Mouse (Mus musculus) heart, embryonic 16.5 days (tissue): ENCODE results near the gene Gm17018. TPM values are rescaled to one million over a fixed set of nuclear protein-coding genes. Genes with fewer than 3 reads are reported as not detected.

Source experiments
- ATAC-seq: fragments of 200-750 bp; cut with Nextera tagmentation; replicated peaks from 2 replicates; pipeline ENCODE4 v1.8.0; 2017; ENCODE audit warnings: moderate number of reproducible peaks; ENCODE audit not compliant: insufficient read depth, low FRiP score; ENCODE audit errors: extremely low read depth
- H3K27ac ChIP-seq: fragments of 300-500 bp; sonication (generic); 2 replicates; pipeline ENCODE4 v1.5.1; 2014; ENCODE audit warnings: mild to moderate bottlenecking, low read length, control low read depth, moderate library complexity
- H3K27me3 ChIP-seq: fragments of 300-500 bp; sonication (generic); 2 replicates; pipeline ENCODE4 v1.6.1; 2014; ENCODE audit warnings: low read length, mixed read lengths; ENCODE audit not compliant: control insufficient read depth, insufficient read depth
- H3K36me3 ChIP-seq: fragments of 300-500 bp; sonication (generic); 2 replicates; pipeline ENCODE4 v1.6.1; 2014; ENCODE audit not compliant: control insufficient read depth, insufficient read depth
- H3K4me1 ChIP-seq: fragments of 300-500 bp; sonication (generic); 2 replicates; pipeline ENCODE4 v1.6.1; 2014; ENCODE audit warnings: low read length, mixed read lengths; ENCODE audit not compliant: control insufficient read depth, insufficient read depth
- H3K4me2 ChIP-seq: fragments of 300-500 bp; sonication (generic); 2 replicates; pipeline ENCODE4 v1.6.1; 2014; ENCODE audit warnings: low read depth, mild to moderate bottlenecking, control low read depth, low read length
- H3K4me3 ChIP-seq: fragments of 300-500 bp; sonication (generic); 2 replicates; pipeline ENCODE4 v1.5.1; 2014; ENCODE audit warnings: mild to moderate bottlenecking, control low read depth, low read length
- H3K9ac ChIP-seq: fragments of 300-500 bp; sonication (generic); 2 replicates; pipeline ENCODE4 v1.6.1; 2014; ENCODE audit warnings: low read length, control low read depth
- H3K9me3 ChIP-seq: fragments of 300-500 bp; sonication (generic); replicated peaks from 2 replicates; pipeline ENCODE4 v1.6.1; 2016; ENCODE audit warnings: low read length; ENCODE audit not compliant: control insufficient read depth
- WGBS: fragments of 180-500 bp; shearing (Covaris S2); extraction: QIAGEN DNeasy Blood & Tissue Kit; methylation state at CpG from one replicate; pipeline ENCODE4 v1.1.7; 2014; 5-methylcytosine and 5-hydroxymethylcytosine counted together
- polyA plus RNA-seq: library from polyadenylated mRNA; unstranded; fragments of >200 nt; fragmentation: Nextera tagmentation; extraction: Ambion mirVana; gene quantifications from 2 replicates; pipeline ENCODE4 v1.2.1, GENCODE M21; 2015

The Gm17018 gene
- polyA plus RNA-seq, 1 experiment from 2014 or later: 32.0 TPM

- peak; percentile 71 for ATAC-seq
- Histone ChIP-seq H3K4me1 (peaks cover 30% of the 10 kb centered on the region), H3K9ac (peak overlapping the region; percentile 51)
These were observed 30.0 kb upstream of the Gm17018 start for GRCm38 (mm10) chr19:45530200-45530995.

GRCm38 (mm10) chr19:45531554-45531953 lies 28.9 kb upstream of the Gm17018 start:
- Histone ChIP-seq H3K27ac (peak overlapping the region; percentile 89), H3K4me2 (peak overlapping the region; percentile 6; the same call in 1 of the 2 replicates), H3K4me1 (peaks cover 30% of the 10 kb centered on the region), H3K4me3 (no peak overlapping the region), H3K9me3 (no peaks in the 10 kb centered on the region), H3K9ac (peak overlapping the region; percentile 44; the same call in 1 of the 2 replicates), H3K36me3 (peaks cover 17% of the 10 kb centered on the region), H3K27me3 (no peaks in the 10 kb centered on the region)
- ATAC-seq: peak; percentile 66
- 44% methylated on average over 6 of the region's 6 CpGs for WGBS

More at GRCm38 (mm10) chr19:45530200-45530995, 30.0 kb upstream of the Gm17018 start:
- Histone ChIP-seq H3K27me3 (no peaks in the 10 kb centered on the region), H3K4me3 (no peak overlapping the region), H3K4me2 (no peak overlapping the region; the same call in 1 of the 2 replicates), H3K9me3 (no peaks in the 10 kb centered on the region), H3K36me3 (peaks cover 17% of the 10 kb centered on the region), H3K27ac (peak overlapping the region; percentile 89)
- WGBS: 41% methylated on average over 15 of the region's 15 CpGs

- H3K4me2 ChIP-seq: no peak overlapping the region
- H3K4me3 ChIP-seq: no peak overlapping the region
- H3K36me3 ChIP-seq: 0 out of 2 replicates have a peak, but pooled peaks cover 4% of the 10 kb centered on the region
- H3K9me3 ChIP-seq: no peaks in the 10 kb centered on the region
- H3K9ac ChIP-seq: no peak overlapping the region
- 48% methylated on average over 7 of the region's 7 CpGs for WGBS
- H3K27ac ChIP-seq: no peak overlapping the region
- no peak for ATAC-seq
- peaks cover 30% of the 10 kb centered on the region for H3K4me1 ChIP-seq
- no peaks in the 10 kb centered on the region for H3K27me3 ChIP-seq
These were observed 26.8 kb upstream of the Gm17018 start for GRCm38 (mm10) chr19:45533617-45534016.

GRCm38 (mm10) chr19:45535214-45535735 lies 25.1 kb upstream of the Gm17018 start:
- no peak overlapping the region for H3K4me2 ChIP-seq
- H3K4me1 ChIP-seq: peaks cover 15% of the 10 kb centered on the region
- peaks cover 2% of the 10 kb centered on the region for H3K27me3 ChIP-seq
- no peak overlapping the region for H3K27ac ChIP-seq
- ATAC-seq: no peak
- H3K4me3 ChIP-seq: no peak overlapping the region
- 66% methylated on average over 8 of the region's 8 CpGs for WGBS
- H3K9ac ChIP-seq: no peak overlapping the region
- H3K9me3 ChIP-seq: no peaks in the 10 kb centered on the region
- no peaks in the 10 kb centered on the region for H3K36me3 ChIP-seq

GRCm38 (mm10) chr19:45535929-45536328 lies 24.5 kb upstream of the Gm17018 start:
- Histone ChIP-seq H3K27ac (no peak overlapping the region), H3K9me3 (no peaks in the 10 kb centered on the region), H3K4me2 (no peak overlapping the region), H3K27me3 (peaks cover 8% of the 10 kb centered on the region), H3K4me3 (no peak overlapping the region), H3K4me1 (peaks cover 8% of the 10 kb centered on the region), H3K36me3 (no peaks in the 10 kb centered on the region), H3K9ac (no peak overlapping the region)
- 40% methylated on average over 6 of the region's 6 CpGs for WGBS
- no peak for ATAC-seq

- H3K4me3 ChIP-seq: no peak overlapping the region
- H3K4me2 ChIP-seq: no peak overlapping the region
- WGBS: 57% methylated on average over 1 of the region's 1 CpGs
- ATAC-seq: no peak
- H3K4me1 ChIP-seq: peaks cover 12% of the 10 kb centered on the region
- H3K36me3 ChIP-seq: no peaks in the 10 kb centered on the region
- no peak overlapping the region for H3K9ac ChIP-seq
- H3K27ac ChIP-seq: no peak overlapping the region
- peaks cover 18% of the 10 kb centered on the region for H3K27me3 ChIP-seq
- no peaks in the 10 kb centered on the region for H3K9me3 ChIP-seq
These were observed 22.9 kb upstream of the Gm17018 start for GRCm38 (mm10) chr19:45537505-45537904.

GRCm38 (mm10) chr19:45540657-45541408 lies 19.6 kb upstream of the Gm17018 start:
- no peak overlapping the region for H3K27ac ChIP-seq

GRCm38 (mm10) chr19:45541409-45542041 lies 18.9 kb upstream of the Gm17018 start:
- under 1% methylated on average over 55 of the region's 58 CpGs for WGBS
- Histone ChIP-seq H3K9ac (peak overlapping the region; percentile 71), H3K9me3 (no peaks in the 10 kb centered on the region), H3K27ac (no peak overlapping the region), H3K4me2 (peak overlapping the region; percentile 81), H3K4me1 (peaks cover 13% of the 10 kb centered on the region), H3K27me3 (peaks cover 41% of the 10 kb centered on the region), H3K4me3 (peak overlapping the region; percentile 54), H3K36me3 (no peaks in the 10 kb centered on the region)
- ATAC-seq: peak; percentile 44

More at GRCm38 (mm10) chr19:45540657-45541408, 19.6 kb upstream of the Gm17018 start:
- ATAC-seq: 0 out of 2 replicates have a peak, but pooled peaks have one; percentile 3
- Histone ChIP-seq H3K4me1 (peaks cover 13% of the 10 kb centered on the region), H3K27me3 (peaks cover 36% of the 10 kb centered on the region), H3K36me3 (no peaks in the 10 kb centered on the region), H3K4me3 (peak overlapping the region; percentile 54), H3K4me2 (peak overlapping the region; percentile 81), H3K9ac (no peak overlapping the region), H3K9me3 (no peaks in the 10 kb centered on the region)
- WGBS: 40% methylated on average over 8 of the region's 8 CpGs
